Mouse (Mus musculus) forebrain, embryonic 15.5 days (tissue): Measurements from ENCODE around the gene Klb. TPM values are rescaled to one million over a fixed set of nuclear protein-coding genes. Genes with fewer than 3 reads are reported as not detected.
A peak's percentile ranks its signal among the peaks of the same experiment; 100 is the strongest.
"Not testable (repeated sequence)": the region's sequence is repeated elsewhere in the genome, so short reads cannot be mapped to it uniquely, and the experiment has no call there.

Experiments
- ATAC-seq: fragments of 200-750 bp; cut with Nextera tagmentation; replicated peaks from 2 replicates; pipeline ENCODE4 v1.8.0; 2017; ENCODE audit warnings: mild to moderate bottlenecking, moderate TSS enrichment, moderate library complexity
- H3K27ac ChIP-seq: fragments of 300-500 bp; sonication (generic); replicated peaks from 2 replicates; pipeline ENCODE4 v1.5.1; 2015; ENCODE audit warnings: mild to moderate bottlenecking, inconsistent platforms
- H3K27me3 ChIP-seq: fragments of 300-500 bp; sonication (generic); 2 replicates; pipeline ENCODE4 v1.6.1; 2015; ENCODE audit warnings: inconsistent platforms
- H3K36me3 ChIP-seq: fragments of 300-500 bp; sonication (generic); 2 replicates; pipeline ENCODE4 v1.6.1; 2015; ENCODE audit warnings: mild to moderate bottlenecking, inconsistent platforms
- H3K4me1 ChIP-seq: fragments of 300-500 bp; sonication (generic); 2 replicates; pipeline ENCODE4 v1.6.1; 2015; ENCODE audit warnings: inconsistent platforms
- H3K4me2 ChIP-seq: fragments of 300-500 bp; sonication (generic); replicated peaks from 2 replicates; pipeline ENCODE4 v1.6.1; 2015; ENCODE audit warnings: mild to moderate bottlenecking, inconsistent platforms
- H3K4me3 ChIP-seq: fragments of 300-500 bp; sonication (generic); 2 replicates; pipeline ENCODE4 v1.5.1; 2015; ENCODE audit warnings: mild to moderate bottlenecking, inconsistent platforms
- H3K9ac ChIP-seq: fragments of 300-500 bp; sonication (generic); replicated peaks from 2 replicates; pipeline ENCODE4 v1.6.1; 2015; ENCODE audit warnings: mild to moderate bottlenecking, inconsistent platforms
- H3K9me3 ChIP-seq: fragments of 300-500 bp; sonication (generic); 2 replicates; pipeline ENCODE4 v1.6.1; 2016; ENCODE audit warnings: inconsistent platforms
- WGBS: fragments of 180-500 bp; shearing (Covaris S2); methylation state at CpG from one replicate; pipeline ENCODE4 v1.1.7; 2015; ENCODE audit warnings: mixed read lengths; 5-methylcytosine and 5-hydroxymethylcytosine counted together
- polyA plus RNA-seq: library from polyadenylated mRNA; unstranded; fragments of >200 nt; fragmentation: Nextera tagmentation; extraction: Ambion mirVana; gene quantifications from 2 replicates; pipeline ENCODE4 v1.2.1, GENCODE M21; 2015

Gene Klb
- polyA plus RNA-seq: 0.08 TPM in 1 of 2 replicates, not detected in the other

- H3K27ac ChIP-seq: no peak within 1 kb of the TSS
These were observed at the start of gene Klb for GRCm38 (mm10) chr5:65348168-65348567. Klb (plus strand) TSS chr5:65348314.

GRCm38 (mm10) chr5:65299623-65300022 lies 48.5 kb upstream of the Klb start:
- not testable (repeated sequence) for H3K4me1 ChIP-seq, H3K9ac ChIP-seq, H3K27me3 ChIP-seq, H3K4me2 ChIP-seq, H3K27ac ChIP-seq, ATAC-seq, H3K4me3 ChIP-seq, H3K36me3 ChIP-seq, H3K9me3 ChIP-seq
- WGBS: 84% methylated on average over 1 of the region's 1 CpGs

More at GRCm38 (mm10) chr5:65348168-65348567, at the start of gene Klb:
- Histone ChIP-seq H3K36me3 (no peaks in the 10 kb centered on the region), H3K4me1 (no peaks in the 10 kb centered on the region), H3K9ac (no peak within 1 kb of the TSS), H3K4me2 (0 out of 2 replicates have a peak within 1 kb of the TSS, but pooled peaks have one; percentile 6), H3K9me3 (no peaks in the 10 kb centered on the region), H3K27me3 (no peaks in the 10 kb centered on the region), H3K4me3 (no peak within 1 kb of the TSS)
- no peak for ATAC-seq
- WGBS: 51% methylated on average over 15 of the region's 15 CpGs

GRCm38 (mm10) chr5:65300121-65300520 lies 48.0 kb upstream of the Klb start:
- Histone ChIP-seq H3K4me3 (no peak overlapping the region), H3K4me1 (no peaks in the 10 kb centered on the region), H3K36me3 (peaks cover 8% of the 10 kb centered on the region; the same call in 1 of the 2 replicates), H3K4me2 (no peak overlapping the region), H3K27ac (no peak overlapping the region), H3K9ac (no peak overlapping the region), H3K9me3 (no peaks in the 10 kb centered on the region), H3K27me3 (no peaks in the 10 kb centered on the region)
- WGBS: 93% methylated on average over 9 of the region's 9 CpGs
- ATAC-seq: no peak

GRCm38 (mm10) chr5:65305516-65305915 lies 42.6 kb upstream of the Klb start:
- peaks cover 7% of the 10 kb centered on the region; the same call in 1 of the 2 replicates for H3K36me3 ChIP-seq
- H3K27ac ChIP-seq: no peak overlapping the region
- H3K4me3 ChIP-seq: no peak overlapping the region
- no peak for ATAC-seq
- H3K4me1 ChIP-seq: no peaks in the 10 kb centered on the region
- no peaks in the 10 kb centered on the region for H3K27me3 ChIP-seq
- no peaks in the 10 kb centered on the region for H3K9me3 ChIP-seq
- WGBS: 76% methylated on average over 9 of the region's 9 CpGs
- H3K9ac ChIP-seq: no peak overlapping the region
- H3K4me2 ChIP-seq: no peak overlapping the region

GRCm38 (mm10) chr5:65308208-65308607 lies 39.9 kb upstream of the Klb start:
- Histone ChIP-seq H3K9ac (no peak overlapping the region), H3K36me3 (peaks cover 27% of the 10 kb centered on the region), H3K27me3 (no peaks in the 10 kb centered on the region), H3K4me2 (no peak overlapping the region), H3K9me3 (no peaks in the 10 kb centered on the region), H3K4me3 (no peak overlapping the region), H3K27ac (no peak overlapping the region), H3K4me1 (no peaks in the 10 kb centered on the region)
- WGBS: 91% methylated on average over 7 of the region's 7 CpGs
- ATAC-seq: no peak

- no peaks in the 10 kb centered on the region for H3K4me1 ChIP-seq
- no peaks in the 10 kb centered on the region for H3K9me3 ChIP-seq
- H3K4me2 ChIP-seq: no peak overlapping the region
- H3K27ac ChIP-seq: no peak overlapping the region
- 97% methylated on average over 3 of the region's 3 CpGs for WGBS
- H3K4me3 ChIP-seq: no peak overlapping the region
- no peaks in the 10 kb centered on the region for H3K27me3 ChIP-seq
- peaks cover 27% of the 10 kb centered on the region for H3K36me3 ChIP-seq
- ATAC-seq: no peak
- H3K9ac ChIP-seq: no peak overlapping the region
These were observed 39.2 kb upstream of the Klb start for GRCm38 (mm10) chr5:65308866-65309265.

GRCm38 (mm10) chr5:65319176-65319575 lies 28.9 kb upstream of the Klb start:
- Histone ChIP-seq H3K27me3 (no peaks in the 10 kb centered on the region), H3K4me2 (no peak overlapping the region), H3K27ac (no peak overlapping the region), H3K9me3 (no peaks in the 10 kb centered on the region), H3K4me1 (no peaks in the 10 kb centered on the region), H3K36me3 (peaks cover 14% of the 10 kb centered on the region; the same call in 1 of the 2 replicates), H3K4me3 (no peak overlapping the region), H3K9ac (no peak overlapping the region)
- no peak for ATAC-seq
- 82% methylated on average over 9 of the region's 9 CpGs for WGBS

GRCm38 (mm10) chr5:65322165-65322564 lies 25.9 kb upstream of the Klb start:
- Histone ChIP-seq H3K4me2 (no peak overlapping the region), H3K27ac (no peak overlapping the region), H3K9ac (no peak overlapping the region), H3K4me3 (no peak overlapping the region), H3K36me3 (peaks cover 7% of the 10 kb centered on the region; the same call in 1 of the 2 replicates), H3K9me3 (no peaks in the 10 kb centered on the region), H3K27me3 (no peaks in the 10 kb centered on the region), H3K4me1 (no peaks in the 10 kb centered on the region)
- ATAC-seq: no peak
- 87% methylated on average over 10 of the region's 10 CpGs for WGBS

- no peaks in the 10 kb centered on the region for H3K4me1 ChIP-seq
- 94% methylated on average over 3 of the region's 3 CpGs for WGBS
- no peaks in the 10 kb centered on the region for H3K27me3 ChIP-seq
- H3K4me2 ChIP-seq: no peak overlapping the region
- H3K4me3 ChIP-seq: no peak overlapping the region
- no peak for ATAC-seq
- H3K9ac ChIP-seq: no peak overlapping the region
- H3K9me3 ChIP-seq: no peaks in the 10 kb centered on the region
- H3K36me3 ChIP-seq: no peaks in the 10 kb centered on the region; the same call in 1 of the 2 replicates
- H3K27ac ChIP-seq: no peak overlapping the region
These were observed 23.8 kb upstream of the Klb start for GRCm38 (mm10) chr5:65324271-65324670.

GRCm38 (mm10) chr5:65324758-65325355 lies 23.3 kb upstream of the Klb start:
- WGBS: 93% methylated on average over 3 of the region's 3 CpGs
- no peak overlapping the region for H3K4me2 ChIP-seq

GRCm38 (mm10) chr5:65326212-65326611 lies 21.9 kb upstream of the Klb start:
- Histone ChIP-seq H3K4me3 (no peak overlapping the region), H3K9me3 (no peaks in the 10 kb centered on the region), H3K9ac (no peak overlapping the region), H3K36me3 (no peaks in the 10 kb centered on the region), H3K4me1 (no peaks in the 10 kb centered on the region), H3K27me3 (no peaks in the 10 kb centered on the region), H3K27ac (no peak overlapping the region), H3K4me2 (no peak overlapping the region)
- WGBS: 81% methylated on average over 5 of the region's 5 CpGs
- ATAC-seq: no peak

More at GRCm38 (mm10) chr5:65324758-65325355, 23.3 kb upstream of the Klb start:
- Histone ChIP-seq H3K36me3 (no peaks in the 10 kb centered on the region), H3K27me3 (no peaks in the 10 kb centered on the region), H3K9ac (no peak overlapping the region), H3K4me1 (no peaks in the 10 kb centered on the region), H3K27ac (no peak overlapping the region), H3K4me3 (no peak overlapping the region), H3K9me3 (no peaks in the 10 kb centered on the region)
- no peak for ATAC-seq

- Histone ChIP-seq H3K4me2 (no peak overlapping the region), H3K9me3 (no peaks in the 10 kb centered on the region), H3K4me3 (no peak overlapping the region), H3K9ac (no peak overlapping the region), H3K4me1 (peaks cover 10% of the 10 kb centered on the region), H3K27me3 (no peaks in the 10 kb centered on the region), H3K36me3 (no peaks in the 10 kb centered on the region), H3K27ac (no peak overlapping the region)
- no peak for ATAC-seq
- WGBS: 84% methylated on average over 3 of the region's 3 CpGs
These were observed 18.1 kb upstream of the Klb start for GRCm38 (mm10) chr5:65329971-65330370.

- Histone ChIP-seq H3K27ac (no peak overlapping the region), H3K4me2 (peak overlapping the region; percentile 70), H3K9ac (peak overlapping the region; percentile 79), H3K9me3 (no peaks in the 10 kb centered on the region), H3K4me3 (peak overlapping the region; percentile 73), H3K4me1 (peaks cover 14% of the 10 kb centered on the region), H3K36me3 (no peaks in the 10 kb centered on the region), H3K27me3 (no peaks in the 10 kb centered on the region)
- WGBS: 11% methylated on average over 8 of the region's 8 CpGs
- ATAC-seq: no peak
These were observed 13.3 kb upstream of the Klb start for GRCm38 (mm10) chr5:65334788-65335187.
